Mouse (Mus musculus) heart, postnatal 0 days (tissue): ENCODE data around the gene 1110051M20Rik. TPM values are rescaled to one million over a fixed set of nuclear protein-coding genes. Genes with fewer than 3 reads are reported as not detected.
A peak's percentile ranks its signal among the peaks of the same experiment; 100 is the strongest.

Experiments
- ATAC-seq: fragments of 200-750 bp; cut with Nextera tagmentation; 2 replicates; pipeline ENCODE4 v1.8.0; 2017; ENCODE audit warnings: low read depth, moderate number of reproducible peaks, moderate library complexity; ENCODE audit not compliant: insufficient read depth
- DNase-seq: peaks from one replicate; pipeline ENCODE4 v3.0.0-alpha.2; 2016; ENCODE audit warnings: low spot score
- H3K27ac ChIP-seq: fragments of 300-500 bp; sonication (generic); 2 replicates; pipeline ENCODE4 v1.5.1; 2014; ENCODE audit warnings: low read depth, mild to moderate bottlenecking
- H3K27me3 ChIP-seq: fragments of 300-500 bp; sonication (generic); 2 replicates; pipeline ENCODE4 v1.6.1; 2014; ENCODE audit warnings: low read length, mixed read lengths; ENCODE audit not compliant: control insufficient read depth, insufficient read depth
- H3K36me3 ChIP-seq: fragments of 300-500 bp; sonication (generic); replicated peaks from 2 replicates; pipeline ENCODE4 v1.6.1; 2014; ENCODE audit warnings: low read length, mixed read lengths; ENCODE audit not compliant: control insufficient read depth, insufficient read depth
- H3K4me1 ChIP-seq: fragments of 300-500 bp; sonication (generic); 2 replicates; pipeline ENCODE4 v1.6.1; 2014; ENCODE audit warnings: antibody characterized with exemption; ENCODE audit not compliant: control insufficient read depth, insufficient read depth
- H3K4me2 ChIP-seq: fragments of 300-500 bp; sonication (generic); 2 replicates; pipeline ENCODE4 v1.6.1; 2014; ENCODE audit warnings: low read depth, mild to moderate bottlenecking, low read length, moderate library complexity
- H3K4me3 ChIP-seq: fragments of 300-500 bp; sonication (generic); 2 replicates; pipeline ENCODE4 v1.5.1; 2014; ENCODE audit warnings: low read depth, low read length
- H3K9ac ChIP-seq: fragments of 300-500 bp; sonication (generic); replicated peaks from 2 replicates; pipeline ENCODE4 v1.6.1; 2014; ENCODE audit warnings: low read depth, low read length, mixed read lengths
- H3K9me3 ChIP-seq: fragments of 300-500 bp; sonication (generic); replicated peaks from 2 replicates; pipeline ENCODE4 v1.6.1; 2016; ENCODE audit warnings: low read length; ENCODE audit not compliant: control insufficient read depth
- CTCF ChIP-seq: IDR thresholded peaks from 2 replicates; pipeline ENCODE4 v1.5.1; 2016; ENCODE audit warnings: antibody characterized with exemption, control low read depth, low read depth
- EP300 ChIP-seq: IDR thresholded peaks from 2 replicates; pipeline ENCODE4 v1.6.1; 2016; ENCODE audit warnings: antibody characterized with exemption, low read depth
- WGBS: fragments of 180-500 bp; shearing (Covaris S2); extraction: QIAGEN DNeasy Blood & Tissue Kit; methylation state at CpG from one replicate; pipeline ENCODE4 v1.1.7; 2014; 5-methylcytosine and 5-hydroxymethylcytosine counted together
- polyA plus RNA-seq: library from polyadenylated mRNA; unstranded; fragments of >200 nt; fragmentation: Nextera tagmentation; extraction: Ambion mirVana; gene quantifications from 2 replicates; pipeline ENCODE4 v1.2.1, GENCODE M21; 2015
- total RNA-seq: library from RNA; depleted of rRNA; stranded (reverse); fragments of >200 nt; gene quantifications from 2 replicates; pipeline ENCODE4 v1.2.3, GENCODE M21; 2014; ENCODE audit warnings: low replicate concordance

The 1110051M20Rik gene
- total and polyA plus RNA-seq, 2 experiments from 2014 or later = 27.8 to 32.0 TPM

DNA sequence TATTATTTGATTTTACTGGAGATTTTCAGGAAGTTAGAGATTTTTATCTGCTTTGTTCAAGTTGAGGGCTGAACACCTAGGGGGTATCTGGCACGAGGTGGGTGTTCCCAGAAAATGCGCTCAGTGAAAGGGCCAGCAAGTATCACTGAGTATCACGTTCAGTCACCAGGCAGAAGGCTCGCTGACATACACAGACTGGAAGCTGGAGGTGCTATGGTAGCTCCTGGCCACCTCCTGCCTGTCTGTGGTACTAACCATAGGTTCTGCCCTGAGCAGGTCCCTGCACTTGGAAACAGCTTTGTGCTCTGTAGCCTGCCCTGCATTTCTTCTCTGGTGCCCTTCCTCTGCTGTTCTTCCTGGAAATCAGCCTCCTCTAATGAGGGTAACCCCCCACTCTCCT lies 192.0 kb downstream of the 1110051M20Rik start:
- H3K4me3 ChIP-seq = no peak overlapping the region
- peak overlapping the region; percentile 52 for H3K27ac ChIP-seq
- WGBS = 30% methylated on average over 4 of the region's 4 CpGs
- no peak for ATAC-seq
- no peak overlapping the region for H3K4me2 ChIP-seq
- H3K36me3 ChIP-seq = no peaks in the 10 kb centered on the region
- no peaks in the 10 kb centered on the region for H3K9me3 ChIP-seq
- 0 out of 2 replicates have a peak, but pooled peaks cover 9% of the 10 kb centered on the region for H3K4me1 ChIP-seq
- 0 out of 2 replicates have a peak, but pooled peaks cover 5% of the 10 kb centered on the region for H3K27me3 ChIP-seq
- no peak for TF ChIP-seq CTCF
- TF ChIP-seq EP300 = no peak
- DNase-seq = no peak
- H3K9ac ChIP-seq = no peak overlapping the region

DNA sequence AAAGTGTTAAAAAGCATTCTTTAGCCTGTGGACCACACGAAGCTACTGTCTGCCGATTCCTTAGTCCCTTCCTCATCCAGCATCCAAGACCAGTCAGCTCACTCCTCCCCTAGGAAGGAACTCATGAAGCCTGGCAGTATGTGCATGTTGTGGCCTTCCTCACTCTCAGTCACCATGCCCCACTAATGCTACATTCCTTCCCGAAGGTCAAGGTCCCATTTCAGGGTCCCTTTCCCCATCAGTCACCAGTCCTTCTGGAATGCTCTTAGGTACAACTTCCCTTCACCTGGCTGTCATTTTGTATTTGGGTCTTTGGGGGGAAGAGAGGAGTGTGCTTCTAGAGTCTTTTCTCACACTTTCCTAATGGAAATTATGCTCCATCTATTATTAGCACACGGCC lies 192.5 kb downstream of the 1110051M20Rik start:
- ATAC-seq = no peak
- DNase-seq = no peak
- H3K4me3 ChIP-seq = no peak overlapping the region
- no peaks in the 10 kb centered on the region for H3K36me3 ChIP-seq
- peak overlapping the region; percentile 52 for H3K27ac ChIP-seq
- H3K4me2 ChIP-seq = no peak overlapping the region
- H3K9ac ChIP-seq = no peak overlapping the region
- WGBS = 47% methylated on average over 4 of the region's 4 CpGs
- 0 out of 2 replicates have a peak, but pooled peaks cover 5% of the 10 kb centered on the region for H3K27me3 ChIP-seq
- H3K9me3 ChIP-seq = no peaks in the 10 kb centered on the region
- H3K4me1 ChIP-seq = 0 out of 2 replicates have a peak, but pooled peaks cover 9% of the 10 kb centered on the region
- TF ChIP-seq CTCF = no peak
- no peak for TF ChIP-seq EP300

DNA sequence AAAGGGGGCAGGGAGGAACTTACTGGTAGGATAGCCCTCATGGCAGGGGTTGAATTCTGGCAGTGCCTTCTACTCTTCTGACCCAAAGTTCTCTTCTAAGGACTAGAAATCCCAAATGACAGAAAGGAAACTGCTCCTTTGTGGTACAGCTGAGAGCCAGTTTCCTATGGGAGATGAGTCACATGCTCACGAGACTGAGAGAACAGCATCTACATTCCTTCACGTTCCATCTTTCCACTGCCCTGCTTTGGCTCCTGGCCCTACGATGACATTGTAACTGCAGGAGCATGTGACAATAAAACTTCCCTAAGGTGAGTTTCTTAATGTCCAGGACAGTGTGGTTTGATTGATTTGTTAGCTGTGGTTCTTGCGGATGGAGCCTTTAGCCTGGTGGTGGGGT lies 196.1 kb downstream of the 1110051M20Rik start:
- no peak overlapping the region for H3K9ac ChIP-seq
- 54% methylated on average over 4 of the region's 4 CpGs for WGBS

DNA sequence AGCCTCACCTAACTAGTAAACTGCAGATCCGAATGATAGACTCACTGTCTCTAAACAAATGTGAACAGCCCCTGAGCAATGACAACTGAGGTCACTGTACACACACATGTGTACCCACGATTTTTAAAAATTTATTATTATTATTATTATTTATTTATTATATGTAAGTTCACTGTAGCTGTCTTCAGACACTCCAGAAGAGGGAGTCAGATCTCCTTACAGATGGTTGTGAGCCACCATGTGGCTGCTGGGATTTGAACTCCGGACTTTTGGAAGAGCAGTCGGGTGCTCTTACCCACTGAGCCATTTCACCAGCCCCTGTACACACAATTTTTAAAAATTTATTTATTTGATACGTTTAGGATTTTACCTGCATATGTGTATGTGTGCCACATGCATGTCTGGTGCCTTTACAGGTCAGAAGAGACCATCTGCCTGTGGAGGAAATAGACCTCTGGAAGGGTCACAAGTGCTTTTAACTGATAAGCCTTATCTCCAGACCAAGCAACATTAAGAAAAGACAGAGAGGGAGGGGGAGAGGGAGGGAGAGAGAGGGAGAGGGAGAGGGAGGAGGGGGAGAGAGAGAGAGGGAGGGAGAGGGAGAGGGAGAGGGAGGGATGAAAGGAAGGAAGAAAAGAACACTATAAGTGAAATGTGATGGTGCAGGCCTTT lies 199.8 kb downstream of the 1110051M20Rik start:
- 70% methylated on average over 5 of the region's 5 CpGs for WGBS
- H3K4me2 ChIP-seq = no peak overlapping the region
- no peak overlapping the region for H3K9ac ChIP-seq
- H3K4me3 ChIP-seq = no peak overlapping the region
- H3K27me3 ChIP-seq = no peaks in the 10 kb centered on the region
- DNase-seq (no peak), ATAC-seq (no peak)
- no peaks in the 10 kb centered on the region for H3K9me3 ChIP-seq
- no peak overlapping the region for H3K27ac ChIP-seq
- no peaks in the 10 kb centered on the region for H3K36me3 ChIP-seq
- H3K4me1 ChIP-seq = no peaks in the 10 kb centered on the region
- TF ChIP-seq EP300 (no peak), CTCF (no peak)

More for the DNA sequence above, 196.1 kb downstream of the 1110051M20Rik start:
- Histone ChIP-seq H3K4me1 (0 out of 2 replicates have a peak, but pooled peaks cover 9% of the 10 kb centered on the region), H3K27ac (no peak overlapping the region), H3K27me3 (no peaks in the 10 kb centered on the region), H3K9me3 (no peaks in the 10 kb centered on the region), H3K4me3 (no peak overlapping the region), H3K36me3 (no peaks in the 10 kb centered on the region), H3K4me2 (no peak overlapping the region)
- TF ChIP-seq EP300 (no peak), CTCF (no peak)
- no peak for ATAC-seq
- no peak for DNase-seq

- Histone ChIP-seq H3K4me2 (no peak overlapping the region), H3K9ac (no peak overlapping the region), H3K27me3 (no peaks in the 10 kb centered on the region), H3K4me1 (no peaks in the 10 kb centered on the region), H3K4me3 (no peak overlapping the region), H3K36me3 (no peaks in the 10 kb centered on the region), H3K9me3 (no peaks in the 10 kb centered on the region), H3K27ac (no peak overlapping the region)
- WGBS = 62% methylated on average over 3 of the region's 3 CpGs
- TF ChIP-seq CTCF = no peak
- TF ChIP-seq EP300 = no peak
- no peak for DNase-seq
- ATAC-seq = no peak
These were observed 201.1 kb downstream of the 1110051M20Rik start for GRCm38 (mm10) chr2:91243416-91243815.

DNA sequence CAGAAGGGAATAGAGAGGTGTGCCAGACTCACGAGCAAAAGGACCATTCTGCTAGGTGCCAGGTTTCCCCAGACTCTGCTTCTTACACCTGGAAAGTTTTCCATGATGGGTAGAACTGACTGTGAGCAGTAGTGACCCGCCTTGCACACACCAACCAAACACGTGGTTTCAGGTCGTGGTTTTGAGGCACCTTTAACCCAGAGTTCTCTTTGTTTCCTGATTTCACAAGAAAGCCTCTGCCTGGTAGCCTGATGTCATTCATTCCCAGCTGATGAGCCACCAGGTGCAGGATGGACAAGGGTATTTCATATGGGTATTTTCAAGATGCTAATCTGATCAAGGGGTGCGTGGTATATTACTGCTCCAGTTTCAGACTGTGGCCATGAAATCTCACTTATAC lies 202.0 kb downstream of the 1110051M20Rik start:
- Histone ChIP-seq H3K36me3 (no peaks in the 10 kb centered on the region), H3K9ac (no peak overlapping the region), H3K9me3 (no peaks in the 10 kb centered on the region), H3K27ac (no peak overlapping the region), H3K4me3 (no peak overlapping the region), H3K27me3 (no peaks in the 10 kb centered on the region), H3K4me1 (no peaks in the 10 kb centered on the region), H3K4me2 (no peak overlapping the region)
- DNase-seq (no peak), ATAC-seq (no peak)
- 68% methylated on average over 5 of the region's 5 CpGs for WGBS
- TF ChIP-seq CTCF = no peak
